Mouse (Mus musculus) testis, adult 2 months (tissue): ENCODE results near the gene Tmem131l.

Experiments used
- CTCF ChIP-seq: fragments of 200-500 bp; IDR thresholded peaks from 2 replicates; pipeline ENCODE4 v1.5.1; 2012; ENCODE audit warnings: low read depth, mild to moderate bottlenecking, inconsistent platforms, low read length, moderate library complexity; ENCODE audit not compliant: control insufficient read depth, insufficient read depth, insufficient replicate concordance
- POLR2A ChIP-seq: fragments of 200-500 bp; IDR thresholded peaks from 2 replicates; pipeline ENCODE4 v1.6.1; 2012; ENCODE audit warnings: low read depth, mild to moderate bottlenecking, inconsistent platforms, low read length, moderate library complexity; ENCODE audit not compliant: control insufficient read depth

DNA sequence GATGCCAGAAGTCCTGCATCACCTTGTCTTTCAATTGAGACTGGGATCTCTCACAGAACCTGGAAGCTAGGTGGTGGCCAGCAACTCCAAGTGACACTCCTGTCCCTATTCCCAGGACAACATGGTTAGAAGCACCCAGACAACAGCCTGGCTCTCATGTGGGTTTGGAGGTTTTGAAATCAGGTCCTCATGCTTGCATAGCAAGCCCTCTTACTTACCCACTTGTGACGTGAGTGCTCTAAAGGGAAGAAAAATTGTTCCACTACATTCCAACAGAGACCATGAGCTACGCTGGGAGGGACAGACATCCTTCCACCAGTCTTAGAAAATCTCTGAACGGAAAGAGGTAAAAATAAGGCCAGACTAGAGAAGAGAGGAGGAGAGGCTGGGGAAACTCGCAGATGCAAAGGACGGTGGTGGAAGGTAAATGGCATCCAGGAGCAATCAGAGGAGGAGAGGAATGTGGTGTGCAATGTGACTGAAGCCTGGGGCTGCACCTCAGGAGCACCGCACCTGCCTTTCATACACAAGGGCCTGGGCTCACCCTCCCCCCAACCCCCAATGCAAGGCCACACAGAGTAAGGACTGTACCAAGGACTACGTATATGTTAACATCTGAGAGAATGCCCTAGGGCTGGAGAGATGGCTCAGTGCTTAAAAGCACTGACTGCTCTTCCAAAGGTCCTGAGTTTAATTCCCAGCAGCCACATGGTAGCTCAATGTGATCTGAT lies 80.9 kb downstream of the Tmem131l start:
- TF ChIP-seq CTCF: no peak
- no peak for TF ChIP-seq POLR2A
